Mouse (Mus musculus) heart, embryonic 13.5 days (tissue): ENCODE data around the gene Foxo3. TPM values are rescaled to one million over a fixed set of nuclear protein-coding genes. Genes with fewer than 3 reads are reported as not detected.

Experiments used
- ATAC-seq: fragments of 200-750 bp; cut with Nextera tagmentation; 2 replicates; pipeline ENCODE4 v1.8.0; 2017; ENCODE audit warnings: moderate TSS enrichment; ENCODE audit not compliant: insufficient number of reproducible peaks, low FRiP score, low TSS enrichment; ENCODE audit errors: extremely low read depth
- H3K27ac ChIP-seq: fragments of 300-500 bp; sonication (generic); replicated peaks from 2 replicates; pipeline ENCODE4 v1.5.1; 2015; ENCODE audit warnings: moderate library complexity, mild to moderate bottlenecking, inconsistent platforms
- H3K27me3 ChIP-seq: fragments of 300-500 bp; sonication (generic); replicated peaks from 2 replicates; pipeline ENCODE4 v1.6.1; 2015; ENCODE audit warnings: mild to moderate bottlenecking, inconsistent platforms
- H3K36me3 ChIP-seq: fragments of 300-500 bp; sonication (generic); 2 replicates; pipeline ENCODE4 v1.6.1; 2015; ENCODE audit warnings: mild to moderate bottlenecking, inconsistent platforms
- H3K4me1 ChIP-seq: fragments of 300-500 bp; sonication (generic); 2 replicates; pipeline ENCODE4 v1.6.1; 2015; ENCODE audit warnings: inconsistent platforms
- H3K4me2 ChIP-seq: fragments of 300-500 bp; sonication (generic); 2 replicates; pipeline ENCODE4 v1.6.1; 2015; ENCODE audit warnings: inconsistent platforms, mild to moderate bottlenecking, moderate library complexity
- H3K4me3 ChIP-seq: fragments of 300-500 bp; sonication (generic); 2 replicates; pipeline ENCODE4 v1.5.1; 2015; ENCODE audit warnings: moderate library complexity, mild to moderate bottlenecking, inconsistent platforms
- H3K9ac ChIP-seq: fragments of 300-500 bp; sonication (generic); 2 replicates; pipeline ENCODE4 v1.6.1; 2015; ENCODE audit warnings: inconsistent platforms, mild to moderate bottlenecking, moderate library complexity
- H3K9me3 ChIP-seq: fragments of 300-500 bp; sonication (generic); 2 replicates; pipeline ENCODE4 v1.6.1; 2016; ENCODE audit warnings: inconsistent platforms
- WGBS: fragments of 180-500 bp; shearing (Covaris S2); methylation state at CpG from one replicate; pipeline ENCODE4 v1.1.7; 2015; ENCODE audit warnings: mixed read lengths; 5-methylcytosine and 5-hydroxymethylcytosine counted together
- polyA plus RNA-seq: library from polyadenylated mRNA; unstranded; fragments of >200 nt; fragmentation: Nextera tagmentation; extraction: Ambion mirVana; gene quantifications from 2 replicates; pipeline ENCODE4 v1.2.1, GENCODE M21; 2015

Gene Foxo3
- polyA plus RNA-seq, 1 experiment from 2014 or later: 4.4 TPM

- Histone ChIP-seq H3K4me1 (peaks cover 7% of the 10 kb centered on the region), H3K4me2 (no peak overlapping the region), H3K4me3 (no peak overlapping the region), H3K36me3 (no peaks in the 10 kb centered on the region), H3K27ac (no peak overlapping the region), H3K9ac (no peak overlapping the region), H3K27me3 (no peaks in the 10 kb centered on the region), H3K9me3 (no peaks in the 10 kb centered on the region; the same call in 1 of the 2 replicates)
- WGBS: 88% methylated on average over 1 of the region's 1 CpGs
- ATAC-seq: no peak
These were observed 21.4 kb upstream of the Foxo3 start for GRCm38 (mm10) chr10:42297954-42298353.

GRCm38 (mm10) chr10:42297109-42297508 lies 20.6 kb upstream of the Foxo3 start:
- ATAC-seq: no peak
- Histone ChIP-seq H3K4me3 (no peak overlapping the region), H3K9me3 (no peaks in the 10 kb centered on the region; the same call in 1 of the 2 replicates), H3K4me1 (peaks cover 7% of the 10 kb centered on the region), H3K4me2 (no peak overlapping the region), H3K27me3 (no peaks in the 10 kb centered on the region), H3K9ac (no peak overlapping the region), H3K36me3 (no peaks in the 10 kb centered on the region), H3K27ac (no peak overlapping the region)
- 75% methylated on average over 2 of the region's 2 CpGs for WGBS

GRCm38 (mm10) chr10:42296559-42296958 lies 20.0 kb upstream of the Foxo3 start:
- Histone ChIP-seq H3K4me3 (no peak overlapping the region), H3K9ac (no peak overlapping the region), H3K4me1 (peaks cover 7% of the 10 kb centered on the region), H3K27me3 (no peaks in the 10 kb centered on the region), H3K9me3 (no peaks in the 10 kb centered on the region; the same call in 1 of the 2 replicates), H3K36me3 (no peaks in the 10 kb centered on the region), H3K4me2 (no peak overlapping the region), H3K27ac (no peak overlapping the region)
- no peak for ATAC-seq
- 53% methylated on average over 4 of the region's 4 CpGs for WGBS

- H3K27me3 ChIP-seq: no peaks in the 10 kb centered on the region
- ATAC-seq: no peak
- WGBS: 9% methylated on average over 1 of the region's 1 CpGs
- H3K9me3 ChIP-seq: no peaks in the 10 kb centered on the region; the same call in 1 of the 2 replicates
- H3K4me1 ChIP-seq: peaks cover 7% of the 10 kb centered on the region
- no peak overlapping the region for H3K4me2 ChIP-seq
- no peak overlapping the region for H3K4me3 ChIP-seq
- no peak overlapping the region for H3K27ac ChIP-seq
- no peak overlapping the region for H3K9ac ChIP-seq
- H3K36me3 ChIP-seq: no peaks in the 10 kb centered on the region
These were observed 18.5 kb upstream of the Foxo3 start for GRCm38 (mm10) chr10:42295028-42295427.

- WGBS: 48% methylated on average over 2 of the region's 2 CpGs
- no peaks in the 10 kb centered on the region for H3K27me3 ChIP-seq
- peaks cover 7% of the 10 kb centered on the region for H3K4me1 ChIP-seq
- no peak overlapping the region for H3K9ac ChIP-seq
- H3K27ac ChIP-seq: no peak overlapping the region
- no peaks in the 10 kb centered on the region for H3K36me3 ChIP-seq
- H3K4me3 ChIP-seq: no peak overlapping the region
- H3K9me3 ChIP-seq: no peaks in the 10 kb centered on the region; the same call in 1 of the 2 replicates
- no peak overlapping the region for H3K4me2 ChIP-seq
- ATAC-seq: no peak
These were observed 17.8 kb upstream of the Foxo3 start for GRCm38 (mm10) chr10:42294392-42294791.

GRCm38 (mm10) chr10:42293877-42294276 lies 17.3 kb upstream of the Foxo3 start:
- no peaks in the 10 kb centered on the region; the same call in 1 of the 2 replicates for H3K9me3 ChIP-seq
- H3K36me3 ChIP-seq: no peaks in the 10 kb centered on the region
- H3K4me3 ChIP-seq: no peak overlapping the region
- ATAC-seq: no peak
- H3K4me2 ChIP-seq: no peak overlapping the region
- no peak overlapping the region for H3K9ac ChIP-seq
- peaks cover 7% of the 10 kb centered on the region for H3K4me1 ChIP-seq
- H3K27me3 ChIP-seq: no peaks in the 10 kb centered on the region
- H3K27ac ChIP-seq: no peak overlapping the region
- WGBS: 34% methylated on average over 4 of the region's 4 CpGs

GRCm38 (mm10) chr10:42291360-42291759 lies 14.8 kb upstream of the Foxo3 start:
- no peak overlapping the region for H3K9ac ChIP-seq
- no peak overlapping the region for H3K4me3 ChIP-seq
- H3K9me3 ChIP-seq: peaks cover 2% of the 10 kb centered on the region
- no peak overlapping the region for H3K4me2 ChIP-seq
- no peak overlapping the region for H3K27ac ChIP-seq
- no peaks in the 10 kb centered on the region for H3K27me3 ChIP-seq
- peaks cover 7% of the 10 kb centered on the region for H3K4me1 ChIP-seq
- WGBS: 52% methylated on average over 5 of the region's 5 CpGs
- H3K36me3 ChIP-seq: no peaks in the 10 kb centered on the region
- no peak for ATAC-seq

GRCm38 (mm10) chr10:42287666-42288065 lies 11.1 kb upstream of the Foxo3 start:
- ATAC-seq: no peak
- H3K27ac ChIP-seq: no peak overlapping the region
- 38% methylated on average over 1 of the region's 1 CpGs for WGBS
- no peaks in the 10 kb centered on the region for H3K36me3 ChIP-seq
- H3K9me3 ChIP-seq: peaks cover 13% of the 10 kb centered on the region
- no peak overlapping the region for H3K4me2 ChIP-seq
- H3K27me3 ChIP-seq: no peaks in the 10 kb centered on the region
- no peak overlapping the region for H3K4me3 ChIP-seq
- H3K9ac ChIP-seq: no peak overlapping the region
- H3K4me1 ChIP-seq: no peaks in the 10 kb centered on the region

GRCm38 (mm10) chr10:42278307-42278850 lies 1.8 kb upstream of the Foxo3 start:
- peaks cover 23% of the 10 kb centered on the region for H3K4me1 ChIP-seq
- peaks cover under 1% of the 10 kb centered on the region; the same call in 1 of the 2 replicates for H3K36me3 ChIP-seq
- H3K4me3 ChIP-seq: peak overlapping the region; percentile 69
- ATAC-seq: no peak; the same call in 1 of the 2 replicates
- H3K9ac ChIP-seq: peak overlapping the region; percentile 86
- peak overlapping the region; percentile 99 for H3K27ac ChIP-seq
- H3K4me2 ChIP-seq: peak overlapping the region; percentile 99
- 2% methylated on average over 38 of the region's 38 CpGs for WGBS
- H3K27me3 ChIP-seq: no peaks in the 10 kb centered on the region
- no peaks in the 10 kb centered on the region for H3K9me3 ChIP-seq

GRCm38 (mm10) chr10:42277476-42278306 lies 1.1 kb upstream of the Foxo3 start:
- Histone ChIP-seq H3K36me3 (peaks cover 3% of the 10 kb centered on the region), H3K27me3 (no peaks in the 10 kb centered on the region), H3K9ac (peak overlapping the region; percentile 95), H3K4me2 (peak overlapping the region; percentile 99), H3K4me1 (peaks cover 28% of the 10 kb centered on the region), H3K4me3 (peak overlapping the region; percentile 69), H3K9me3 (no peaks in the 10 kb centered on the region), H3K27ac (peak overlapping the region; percentile 99)
- under 1% methylated on average over 78 of the region's 78 CpGs for WGBS
- ATAC-seq: peak; percentile 77

GRCm38 (mm10) chr10:42275871-42276501 lies 569 bp downstream of the Foxo3 start:
- WGBS: under 1% methylated on average over 39 of the region's 40 CpGs
- H3K4me1 ChIP-seq: peaks cover 44% of the 10 kb centered on the region

More at GRCm38 (mm10) chr10:42275871-42276501, 569 bp downstream of the Foxo3 start:
- peaks cover 8% of the 10 kb centered on the region for H3K36me3 ChIP-seq
- H3K27ac ChIP-seq: peak overlapping the region; percentile 99
- no peaks in the 10 kb centered on the region for H3K27me3 ChIP-seq
- no peaks in the 10 kb centered on the region for H3K9me3 ChIP-seq
- ATAC-seq: no peak
- peak overlapping the region; percentile 95 for H3K9ac ChIP-seq
- peak overlapping the region; percentile 99 for H3K4me2 ChIP-seq
- H3K4me3 ChIP-seq: peak overlapping the region; percentile 69
